ENCODE assay signal across 14 mouse cellular contexts in the genomic region with DNA sequence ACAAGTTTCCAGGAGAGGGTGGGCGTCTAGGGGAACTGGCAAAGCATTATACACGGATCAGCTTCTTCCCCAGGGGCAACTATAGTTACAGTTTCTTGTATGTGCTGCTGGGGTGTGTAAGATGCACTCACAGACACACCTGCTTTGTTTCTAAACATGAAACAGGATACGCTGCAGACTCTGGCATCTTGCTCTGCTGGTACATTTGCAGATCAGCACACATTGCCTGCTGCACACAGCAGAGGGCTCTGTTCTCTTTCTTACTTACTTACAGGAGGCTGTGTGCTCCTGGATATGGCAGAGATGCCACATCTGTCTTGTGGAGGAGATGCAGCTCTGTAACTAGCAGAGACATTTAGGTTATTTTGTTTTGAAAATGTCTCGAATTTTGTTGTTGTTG. TPM values are rescaled to one million over a fixed set of nuclear protein-coding genes. Genes with fewer than 3 reads are reported as not detected.
DNase-seq lines count a peak whose midpoint lies in the region; ATAC-seq lines count a peak whose summit lies in the region.
"Had no signal": no experiment of that assay in that cellular context is flagged by ENCODE, and none has a peak within 500 bp of the region (broad histone marks: within the 10 kb centered on the region; RNA-seq: fewer than 3 reads in every experiment).

No protein-coding gene starts in this region.

- no peak for DNase-seq in heart, adult 9 months (ENCODE audit: low spot score in 2 of 2)
- no peak for DNase-seq in limb, embryonic 10.5 days (ENCODE audit: low spot score)
- peak; percentile 50 for DNase-seq in ES-CJ7 (ENCODE audit: low read depth, low spot score)
- DNase-seq in testis, postnatal 14 days (ENCODE audit: low spot score), result peak; percentile 18
- DNase-seq in spleen, adult 12 weeks (ENCODE audit: low spot score), result no peak
- DNase-seq: adrenal gland, postnatal 25 days; cerebellum, adult 9-10 months; gastrocnemius, postnatal 25 days; liver, embryonic 13.5 days had no signal

- WGBS in heart, embryonic 11.5 days (ENCODE audit: insufficient replicate concordance), result 74% methylated on average over 4 of the region's 4 CpGs
- WGBS in limb, embryonic 12.5 days, result 69% methylated on average over 4 of the region's 4 CpGs
- 83% methylated on average over 4 of the region's 4 CpGs for WGBS in limb, embryonic 10.5 days
- 78% methylated on average over 4 of the region's 4 CpGs for WGBS in intestine, embryonic 16.5 days

- H3K27me3 ChIP-seq in heart, embryonic 11.5 days (ENCODE audit: control insufficient read depth, insufficient read depth, low read length), result no peaks in the 10 kb centered on the region
- H3K27me3 ChIP-seq in limb, embryonic 12.5 days, result no peaks in the 10 kb centered on the region
- H3K27me3 ChIP-seq in limb, embryonic 10.5 days (ENCODE audit: low read depth, poor library complexity, severe bottlenecking), result no peaks in the 10 kb centered on the region
- H3K27me3 ChIP-seq in intestine, embryonic 16.5 days (replicated peaks; ENCODE audit: control insufficient read depth, insufficient read depth, low read length), result no peaks in the 10 kb centered on the region
- H3K27me3 ChIP-seq: liver, embryonic 13.5 days had no signal

- no peak overlapping the region for H3K9ac ChIP-seq in heart, embryonic 11.5 days (ENCODE audit: low read depth, low read length)
- H3K9ac ChIP-seq in limb, embryonic 12.5 days (replicated peaks), result no peak overlapping the region
- H3K9ac ChIP-seq in intestine, embryonic 16.5 days (ENCODE audit: low read depth, low read length), result no peak overlapping the region
- H3K9ac ChIP-seq: liver, embryonic 13.5 days had no signal

- H3K4me2 ChIP-seq in heart, embryonic 11.5 days, result no peak overlapping the region; the same call in 1 of the 2 replicates
- peak overlapping the region; percentile 15; the same call in 1 of the 2 replicates for H3K4me2 ChIP-seq in limb, embryonic 12.5 days
- H3K4me2 ChIP-seq in intestine, embryonic 16.5 days (ENCODE audit: low read depth, low read length), result no peak overlapping the region

- no peak for ATAC-seq in heart, embryonic 11.5 days (replicated peaks; ENCODE audit: insufficient number of reproducible peaks, low FRiP score, low TSS enrichment)
- no peak for ATAC-seq in limb, embryonic 12.5 days (ENCODE audit: insufficient number of reproducible peaks, insufficient read depth, low FRiP score, low TSS enrichment, low read depth)
- ATAC-seq in intestine, embryonic 16.5 days, result no peak
- ATAC-seq: midbrain, embryonic 16.5 days had no signal

- H3K4me3 ChIP-seq in heart, embryonic 11.5 days (ENCODE audit: low read depth, low read length), result no peak overlapping the region
- H3K4me3 ChIP-seq in limb, embryonic 12.5 days (replicated peaks), result no peak overlapping the region
- no peak overlapping the region for H3K4me3 ChIP-seq in limb, embryonic 10.5 days
- H3K4me3 ChIP-seq in intestine, embryonic 16.5 days (ENCODE audit: low read length), result no peak overlapping the region
- H3K4me3 ChIP-seq: liver, embryonic 13.5 days had no signal

- no peaks in the 10 kb centered on the region for H3K9me3 ChIP-seq in heart, embryonic 11.5 days (replicated peaks; ENCODE audit: control insufficient read depth, low read length)
- H3K9me3 ChIP-seq in limb, embryonic 12.5 days, result no peaks in the 10 kb centered on the region
- H3K9me3 ChIP-seq in limb, embryonic 10.5 days (replicated peaks), result no peaks in the 10 kb centered on the region
- no peaks in the 10 kb centered on the region for H3K9me3 ChIP-seq in intestine, embryonic 16.5 days (ENCODE audit: control insufficient read depth, low read length)
- H3K9me3 ChIP-seq: liver, embryonic 13.5 days had no signal

- peak overlapping the region; percentile 3; the same call in 1 of the 2 replicates for H3K27ac ChIP-seq in heart, embryonic 11.5 days (ENCODE audit: low read depth, low read length)
- H3K27ac ChIP-seq in limb, embryonic 12.5 days, result no peak overlapping the region
- H3K27ac ChIP-seq in limb, embryonic 10.5 days, result no peak overlapping the region
- H3K27ac ChIP-seq in intestine, embryonic 16.5 days (ENCODE audit: low read length), result no peak overlapping the region
- H3K27ac ChIP-seq: liver, embryonic 13.5 days had no signal

- peaks cover 5% of the 10 kb centered on the region; the same call in 1 of the 2 replicates for H3K36me3 ChIP-seq in heart, embryonic 11.5 days (ENCODE audit: control insufficient read depth, insufficient read depth, low read length)
- H3K36me3 ChIP-seq in limb, embryonic 12.5 days, result peaks cover 45% of the 10 kb centered on the region
- H3K36me3 ChIP-seq in limb, embryonic 10.5 days, result peaks cover 50% of the 10 kb centered on the region
- peaks cover 3% of the 10 kb centered on the region; the same call in 1 of the 2 replicates for H3K36me3 ChIP-seq in intestine, embryonic 16.5 days (ENCODE audit: control insufficient read depth, insufficient read depth, low read length)

- H3K4me1 ChIP-seq in heart, embryonic 11.5 days (ENCODE audit: control insufficient read depth, insufficient read depth, low read length), result peaks cover 11% of the 10 kb centered on the region
- H3K4me1 ChIP-seq in limb, embryonic 12.5 days (replicated peaks), result peaks cover 32% of the 10 kb centered on the region
- H3K4me1 ChIP-seq in limb, embryonic 10.5 days, result peaks cover 35% of the 10 kb centered on the region
- peaks cover 19% of the 10 kb centered on the region for H3K4me1 ChIP-seq in intestine, embryonic 16.5 days (ENCODE audit: control insufficient read depth, insufficient read depth, low read length)

RNA-seq across cellular contexts. Expression of a gene that starts 3.8 kb away (rescaled TPM):
- 132 and 154 TPM in 2 replicates for polyA plus RNA-seq in heart, embryonic 11.5 days (2014; fragmentation: Nextera tagmentation; extraction: Ambion mirVana)
- polyA plus RNA-seq in limb, embryonic 12.5 days (2016; fragmentation: Nextera tagmentation; extraction: Ambion mirVana), result 153 and 162 TPM in 2 replicates
- 171 and 176 TPM in 2 replicates for polyA plus RNA-seq in limb, embryonic 10.5 days (2016; fragmentation: Nextera tagmentation; extraction: Ambion mirVana)
- 142 and 162 TPM in 2 replicates for polyA plus RNA-seq in intestine, embryonic 16.5 days (2015; fragmentation: Nextera tagmentation; extraction: Ambion mirVana)

RNA-seq across cellular contexts. Expression of a gene that starts 3.9 kb away (rescaled TPM):
- polyA plus RNA-seq in heart, embryonic 11.5 days (2014; fragmentation: Nextera tagmentation; extraction: Ambion mirVana), result 3.1 and 4.0 TPM in 2 replicates
- polyA plus RNA-seq in limb, embryonic 12.5 days (2016; fragmentation: Nextera tagmentation; extraction: Ambion mirVana), result 5.6 and 6.7 TPM in 2 replicates
- 5.9 and 6.9 TPM in 2 replicates for polyA plus RNA-seq in limb, embryonic 10.5 days (2016; fragmentation: Nextera tagmentation; extraction: Ambion mirVana)
- 2.7 and 3.0 TPM in 2 replicates for polyA plus RNA-seq in intestine, embryonic 16.5 days (2015; fragmentation: Nextera tagmentation; extraction: Ambion mirVana)

RNA-seq across cellular contexts. Expression of a gene that starts 49.6 kb away (rescaled TPM):
- polyA plus RNA-seq in heart, embryonic 11.5 days (2014; fragmentation: Nextera tagmentation; extraction: Ambion mirVana), result 0.39 TPM in 1 of 2 replicates, not detected in the other
- 1.2 and 1.7 TPM in 2 replicates for polyA plus RNA-seq in limb, embryonic 12.5 days (2016; fragmentation: Nextera tagmentation; extraction: Ambion mirVana)
- 2.3 and 2.6 TPM in 2 replicates for polyA plus RNA-seq in limb, embryonic 10.5 days (2016; fragmentation: Nextera tagmentation; extraction: Ambion mirVana)
- polyA plus RNA-seq in intestine, embryonic 16.5 days (2015; fragmentation: Nextera tagmentation; extraction: Ambion mirVana), result 0.56 and 0.58 TPM in 2 replicates
- polyA plus RNA-seq: C2C12; liver, embryonic 13.5 days had no signal

Comparison
In these comparisons a context has a peak if more than half of its experiments do, and no peak if none do; other contexts are left out.
1. DNase-seq: peak in ES-CJ7 (single experiment) and testis, postnatal 14 days (single experiment); none in heart, adult 9 months (0 of 2), limb, embryonic 10.5 days (single experiment) and spleen, adult 12 weeks (single experiment).